Mouse (Mus musculus): Measurements from ENCODE around the gene Zfp512. TPM values are rescaled to one million over a fixed set of nuclear protein-coding genes. Genes with fewer than 3 reads are reported as not detected.
"Not testable (repeated sequence)": the region's sequence is repeated elsewhere in the genome, so short reads cannot be mapped to it uniquely, and the experiment has no call there.

Gene Zfp512
- total RNA-seq (2014; rRNA removed) = 55.0 and 61.8 TPM in 2 replicates
- polyA plus RNA-seq (2015; fragmentation: Nextera tagmentation; extraction: Ambion mirVana) = 70.9 and 73.9 TPM in 2 replicates

- Histone ChIP-seq H3K9ac (replicated peaks; ENCODE audit: low read length) (peak within 1 kb of the TSS; percentile 56), H3K4me1 (ENCODE audit: insufficient read depth, low read length) (no peaks in the 10 kb centered on the region; the same call in 1 of the 2 replicates), H3K4me3 (ENCODE audit: low read length) (peak within 1 kb of the TSS; percentile 55), H3K27ac (peak within 1 kb of the TSS; percentile 45), H3K4me2 (ENCODE audit: low read depth, low read length) (peak within 1 kb of the TSS; percentile 59), H3K9me3 (ENCODE audit: low read length) (no peaks in the 10 kb centered on the region), H3K36me3 (ENCODE audit: insufficient read depth, low read length) (no peaks in the 10 kb centered on the region), H3K27me3 (ENCODE audit: insufficient read depth, low read length) (no peaks in the 10 kb centered on the region)
- WGBS = 7% methylated on average over 23 of the region's 23 CpGs
- DNase-seq (ENCODE audit: low spot score) = peak; percentile 97
- peak; percentile 99 for ATAC-seq
- TF ChIP-seq CTCF (IDR thresholded peaks at IDR 0.05; ENCODE audit: low read depth) = peak; percentile 41
These were observed at the start of gene Zfp512 for GRCm38 (mm10) chr5:31451878-31452561. Gene Zfp512, plus strand, starts transcription at chr5:31452431.

GRCm38 (mm10) chr5:31434727-31435126, 17.5 kb upstream of the Zfp512 start:
- H3K4me1 ChIP-seq (ENCODE audit: insufficient read depth, low read length); H3K27me3 ChIP-seq (ENCODE audit: insufficient read depth, low read length); H3K4me3 ChIP-seq (ENCODE audit: low read length); H3K4me2 ChIP-seq (ENCODE audit: low read depth, low read length); ATAC-seq; H3K9ac ChIP-seq (replicated peaks; ENCODE audit: low read length); H3K36me3 ChIP-seq (ENCODE audit: insufficient read depth, low read length); DNase-seq (ENCODE audit: low spot score); H3K9me3 ChIP-seq (ENCODE audit: low read length); H3K27ac ChIP-seq: not testable (repeated sequence)
- 93% methylated on average over 9 of the region's 9 CpGs for WGBS

GRCm38 (mm10) chr5:31451336-31451735, 895 bp upstream of the Zfp512 start:
- Histone ChIP-seq H3K9me3 (ENCODE audit: low read length) (no peaks in the 10 kb centered on the region), H3K27me3 (ENCODE audit: insufficient read depth, low read length) (no peaks in the 10 kb centered on the region), H3K36me3 (ENCODE audit: insufficient read depth, low read length) (no peaks in the 10 kb centered on the region), H3K4me2 (ENCODE audit: low read depth, low read length) (no peak overlapping the region), H3K4me1 (ENCODE audit: insufficient read depth, low read length) (no peaks in the 10 kb centered on the region; the same call in 1 of the 2 replicates), H3K9ac (replicated peaks; ENCODE audit: low read length) (no peak overlapping the region), H3K27ac (no peak overlapping the region), H3K4me3 (ENCODE audit: low read length) (no peak overlapping the region)
- no peak for ATAC-seq
- no peak for DNase-seq (ENCODE audit: low spot score)
- TF ChIP-seq CTCF (IDR thresholded peaks at IDR 0.05; ENCODE audit: low read depth) = no peak
- WGBS = 85% methylated on average over 2 of the region's 2 CpGs

GRCm38 (mm10) chr5:31452562-31452878, 289 bp downstream of the Zfp512 start:
- H3K4me2 ChIP-seq (ENCODE audit: low read depth, low read length) = peak overlapping the region; percentile 59
- no peaks in the 10 kb centered on the region for H3K36me3 ChIP-seq (ENCODE audit: insufficient read depth, low read length)
- H3K27me3 ChIP-seq (ENCODE audit: insufficient read depth, low read length) = no peaks in the 10 kb centered on the region
- no peak for DNase-seq (ENCODE audit: low spot score)
- H3K9ac ChIP-seq (replicated peaks; ENCODE audit: low read length) = peak overlapping the region; percentile 56
- H3K27ac ChIP-seq = peak overlapping the region; percentile 45; the same call in 1 of the 2 replicates
- under 1% methylated on average over 11 of the region's 11 CpGs for WGBS
- H3K9me3 ChIP-seq (ENCODE audit: low read length) = no peaks in the 10 kb centered on the region
- no peak for TF ChIP-seq CTCF (IDR thresholded peaks at IDR 0.05; ENCODE audit: low read depth)
- no peak for ATAC-seq
- no peaks in the 10 kb centered on the region; the same call in 1 of the 2 replicates for H3K4me1 ChIP-seq (ENCODE audit: insufficient read depth, low read length)
- peak overlapping the region; percentile 55 for H3K4me3 ChIP-seq (ENCODE audit: low read length)

GRCm38 (mm10) chr5:31452886-31453410, 717 bp downstream of the Zfp512 start:
- WGBS = 16% methylated on average over 7 of the region's 7 CpGs
- ATAC-seq = no peak
- no peak for DNase-seq (ENCODE audit: low spot score)
- H3K36me3 ChIP-seq (ENCODE audit: insufficient read depth, low read length) = no peaks in the 10 kb centered on the region
- peak overlapping the region; percentile 59 for H3K4me2 ChIP-seq (ENCODE audit: low read depth, low read length)
- peak overlapping the region; percentile 56 for H3K9ac ChIP-seq (replicated peaks; ENCODE audit: low read length)
- no peaks in the 10 kb centered on the region for H3K27me3 ChIP-seq (ENCODE audit: insufficient read depth, low read length)
- no peaks in the 10 kb centered on the region; the same call in 1 of the 2 replicates for H3K4me1 ChIP-seq (ENCODE audit: insufficient read depth, low read length)
- TF ChIP-seq CTCF (IDR thresholded peaks at IDR 0.05; ENCODE audit: low read depth) = no peak
- H3K27ac ChIP-seq = no peak overlapping the region
- H3K9me3 ChIP-seq (ENCODE audit: low read length) = no peaks in the 10 kb centered on the region
- peak overlapping the region; percentile 55 for H3K4me3 ChIP-seq (ENCODE audit: low read length)

GRCm38 (mm10) chr5:31467798-31468197, 15.6 kb downstream of the Zfp512 start:
- Histone ChIP-seq H3K36me3 (ENCODE audit: insufficient read depth, low read length) (peaks cover 48% of the 10 kb centered on the region), H3K4me2 (ENCODE audit: low read depth, low read length) (no peak overlapping the region), H3K4me3 (ENCODE audit: low read length) (no peak overlapping the region), H3K27ac (no peak overlapping the region), H3K4me1 (ENCODE audit: insufficient read depth, low read length) (no peaks in the 10 kb centered on the region), H3K9ac (replicated peaks; ENCODE audit: low read length) (no peak overlapping the region), H3K9me3 (ENCODE audit: low read length) (no peaks in the 10 kb centered on the region), H3K27me3 (ENCODE audit: insufficient read depth, low read length) (no peaks in the 10 kb centered on the region)
- TF ChIP-seq CTCF (IDR thresholded peaks at IDR 0.05; ENCODE audit: low read depth) = no peak
- DNase-seq (ENCODE audit: low spot score) (no peak), ATAC-seq (no peak)
- WGBS = 92% methylated on average over 3 of the region's 3 CpGs

- no peaks in the 10 kb centered on the region for H3K4me1 ChIP-seq (ENCODE audit: insufficient read depth, low read length)
- H3K27ac ChIP-seq = no peak overlapping the region
- H3K4me2 ChIP-seq (ENCODE audit: low read depth, low read length) = no peak overlapping the region
- DNase-seq (ENCODE audit: low spot score) = no peak
- no peaks in the 10 kb centered on the region for H3K9me3 ChIP-seq (ENCODE audit: low read length)
- H3K27me3 ChIP-seq (ENCODE audit: insufficient read depth, low read length) = no peaks in the 10 kb centered on the region
- no peak overlapping the region for H3K4me3 ChIP-seq (ENCODE audit: low read length)
- no peak for TF ChIP-seq CTCF (IDR thresholded peaks at IDR 0.05; ENCODE audit: low read depth)
- 92% methylated on average over 6 of the region's 6 CpGs for WGBS
- H3K36me3 ChIP-seq (ENCODE audit: insufficient read depth, low read length) = peaks cover 65% of the 10 kb centered on the region
- no peak overlapping the region for H3K9ac ChIP-seq (replicated peaks; ENCODE audit: low read length)
- no peak for ATAC-seq
These were observed 17.5 kb downstream of the Zfp512 start for GRCm38 (mm10) chr5:31469711-31470110.
